Mouse (Mus musculus): ENCODE data around the gene Ubxn7. TPM values are rescaled to one million over a fixed set of nuclear protein-coding genes. Genes with fewer than 3 reads are reported as not detected.

The Ubxn7 gene
- polyA plus RNA-seq, 1 experiment: 0.39 TPM

- Histone ChIP-seq H3K4me3 (replicated peaks) (no peak overlapping the region), H3K9me3 (ENCODE audit: control insufficient read depth, low read length) (no peaks in the 10 kb centered on the region), H3K36me3 (ENCODE audit: control insufficient read depth) (peaks cover 36% of the 10 kb centered on the region), H3K4me1 (ENCODE audit: control insufficient read depth) (peaks cover 9% of the 10 kb centered on the region), H3K27me3 (ENCODE audit: control insufficient read depth) (no peaks in the 10 kb centered on the region)
- TF ChIP-seq GATA1 (IDR thresholded peaks at IDR 0.05; ENCODE audit: low read length): no peak
- TF ChIP-seq TAL1 (IDR thresholded peaks at IDR 0.05; ENCODE audit: low read length): no peak
These were observed 18.7 kb downstream of the Ubxn7 start for GRCm38 (mm10) chr16:32350776-32351175.

- no peak for TF ChIP-seq GATA1 (IDR thresholded peaks at IDR 0.05; ENCODE audit: low read length)
- TF ChIP-seq TAL1 (IDR thresholded peaks at IDR 0.05; ENCODE audit: low read length): no peak
- Histone ChIP-seq H3K27me3 (ENCODE audit: control insufficient read depth) (no peaks in the 10 kb centered on the region), H3K36me3 (ENCODE audit: control insufficient read depth) (peaks cover 49% of the 10 kb centered on the region), H3K4me1 (ENCODE audit: control insufficient read depth) (no peaks in the 10 kb centered on the region; the same call in none of the 2 replicates), H3K9me3 (ENCODE audit: control insufficient read depth, low read length) (no peaks in the 10 kb centered on the region), H3K4me3 (replicated peaks) (no peak overlapping the region)
These were observed 31.5 kb downstream of the Ubxn7 start for GRCm38 (mm10) chr16:32363530-32363929.

GRCm38 (mm10) chr16:32371351-32371750 lies 39.3 kb downstream of the Ubxn7 start:
- peaks cover 77% of the 10 kb centered on the region for H3K36me3 ChIP-seq (ENCODE audit: control insufficient read depth)

GRCm38 (mm10) chr16:32379575-32379974 lies 47.5 kb downstream of the Ubxn7 start:
- Histone ChIP-seq H3K4me1 (ENCODE audit: control insufficient read depth) (no peaks in the 10 kb centered on the region), H3K4me3 (replicated peaks) (no peak overlapping the region), H3K27me3 (ENCODE audit: control insufficient read depth) (no peaks in the 10 kb centered on the region), H3K9me3 (ENCODE audit: control insufficient read depth, low read length) (no peaks in the 10 kb centered on the region), H3K36me3 (ENCODE audit: control insufficient read depth) (peaks cover 92% of the 10 kb centered on the region)
- no peak for TF ChIP-seq GATA1 (IDR thresholded peaks at IDR 0.05; ENCODE audit: low read length)
- no peak for TF ChIP-seq TAL1 (IDR thresholded peaks at IDR 0.05; ENCODE audit: low read length)

More at GRCm38 (mm10) chr16:32371351-32371750, 39.3 kb downstream of the Ubxn7 start:
- no peaks in the 10 kb centered on the region for H3K27me3 ChIP-seq (ENCODE audit: control insufficient read depth)
- TF ChIP-seq GATA1 (IDR thresholded peaks at IDR 0.05; ENCODE audit: low read length) (no peak), TAL1 (IDR thresholded peaks at IDR 0.05; ENCODE audit: low read length) (no peak)
- no peaks in the 10 kb centered on the region for H3K4me1 ChIP-seq (ENCODE audit: control insufficient read depth)
- H3K9me3 ChIP-seq (ENCODE audit: control insufficient read depth, low read length): no peaks in the 10 kb centered on the region
- H3K4me3 ChIP-seq (replicated peaks): no peak overlapping the region

- no peaks in the 10 kb centered on the region for H3K27me3 ChIP-seq (ENCODE audit: control insufficient read depth)
- TF ChIP-seq TAL1 (IDR thresholded peaks at IDR 0.05; ENCODE audit: low read length): no peak
- no peak for TF ChIP-seq GATA1 (IDR thresholded peaks at IDR 0.05; ENCODE audit: low read length)
- peaks cover 7% of the 10 kb centered on the region for H3K4me1 ChIP-seq (ENCODE audit: control insufficient read depth)
- no peaks in the 10 kb centered on the region for H3K9me3 ChIP-seq (ENCODE audit: control insufficient read depth, low read length)
- peaks cover 91% of the 10 kb centered on the region for H3K36me3 ChIP-seq (ENCODE audit: control insufficient read depth)
- H3K4me3 ChIP-seq (replicated peaks): no peak overlapping the region
These were observed 50.8 kb downstream of the Ubxn7 start for GRCm38 (mm10) chr16:32382901-32383300.

- Histone ChIP-seq H3K4me3 (replicated peaks) (no peak overlapping the region), H3K4me1 (ENCODE audit: control insufficient read depth) (peaks cover 14% of the 10 kb centered on the region), H3K27me3 (ENCODE audit: control insufficient read depth) (no peaks in the 10 kb centered on the region), H3K36me3 (ENCODE audit: control insufficient read depth) (peaks cover 84% of the 10 kb centered on the region), H3K9me3 (ENCODE audit: control insufficient read depth, low read length) (no peaks in the 10 kb centered on the region)
- TF ChIP-seq TAL1 (IDR thresholded peaks at IDR 0.05; ENCODE audit: low read length): no peak
- TF ChIP-seq GATA1 (IDR thresholded peaks at IDR 0.05; ENCODE audit: low read length): no peak
These were observed 52.8 kb downstream of the Ubxn7 start for GRCm38 (mm10) chr16:32384885-32385284.

- TF ChIP-seq TAL1 (IDR thresholded peaks at IDR 0.05; ENCODE audit: low read length) (no peak), GATA1 (IDR thresholded peaks at IDR 0.05; ENCODE audit: low read length) (no peak)
- Histone ChIP-seq H3K36me3 (ENCODE audit: control insufficient read depth) (peaks cover 85% of the 10 kb centered on the region), H3K4me3 (replicated peaks) (no peak overlapping the region), H3K9me3 (ENCODE audit: control insufficient read depth, low read length) (no peaks in the 10 kb centered on the region), H3K4me1 (ENCODE audit: control insufficient read depth) (peaks cover 16% of the 10 kb centered on the region), H3K27me3 (ENCODE audit: control insufficient read depth) (no peaks in the 10 kb centered on the region)
These were observed 54.8 kb downstream of the Ubxn7 start for GRCm38 (mm10) chr16:32386826-32387225.

- TF ChIP-seq GATA1 (IDR thresholded peaks at IDR 0.05; ENCODE audit: low read length) (no peak), TAL1 (IDR thresholded peaks at IDR 0.05; ENCODE audit: low read length) (no peak)
- peaks cover 71% of the 10 kb centered on the region for H3K36me3 ChIP-seq (ENCODE audit: control insufficient read depth)
- H3K4me1 ChIP-seq (ENCODE audit: control insufficient read depth): peaks cover 16% of the 10 kb centered on the region
- no peak overlapping the region for H3K4me3 ChIP-seq (replicated peaks)
- H3K9me3 ChIP-seq (ENCODE audit: control insufficient read depth, low read length): no peaks in the 10 kb centered on the region
- no peaks in the 10 kb centered on the region for H3K27me3 ChIP-seq (ENCODE audit: control insufficient read depth)
These were observed 57.0 kb downstream of the Ubxn7 start for GRCm38 (mm10) chr16:32389049-32389448.

- H3K36me3 ChIP-seq (ENCODE audit: control insufficient read depth): peaks cover 64% of the 10 kb centered on the region
- TF ChIP-seq GATA1 (IDR thresholded peaks at IDR 0.05; ENCODE audit: low read length): no peak
- no peak for TF ChIP-seq TAL1 (IDR thresholded peaks at IDR 0.05; ENCODE audit: low read length)
- H3K4me1 ChIP-seq (ENCODE audit: control insufficient read depth): peaks cover 14% of the 10 kb centered on the region
- no peak overlapping the region for H3K4me3 ChIP-seq (replicated peaks)
- H3K27me3 ChIP-seq (ENCODE audit: control insufficient read depth): no peaks in the 10 kb centered on the region
- no peaks in the 10 kb centered on the region for H3K9me3 ChIP-seq (ENCODE audit: control insufficient read depth, low read length)
These were observed 57.8 kb downstream of the Ubxn7 start for GRCm38 (mm10) chr16:32389841-32390240.

- H3K9me3 ChIP-seq (ENCODE audit: control insufficient read depth, low read length): no peaks in the 10 kb centered on the region
- no peaks in the 10 kb centered on the region for H3K27me3 ChIP-seq (ENCODE audit: control insufficient read depth)
- H3K4me3 ChIP-seq (replicated peaks): no peak overlapping the region
- peaks cover 12% of the 10 kb centered on the region for H3K4me1 ChIP-seq (ENCODE audit: control insufficient read depth)
- H3K36me3 ChIP-seq (ENCODE audit: control insufficient read depth): peaks cover 53% of the 10 kb centered on the region
- TF ChIP-seq GATA1 (IDR thresholded peaks at IDR 0.05; ENCODE audit: low read length): no peak
- TF ChIP-seq TAL1 (IDR thresholded peaks at IDR 0.05; ENCODE audit: low read length): no peak
These were observed 58.8 kb downstream of the Ubxn7 start for GRCm38 (mm10) chr16:32390882-32391281.
